Mouse (Mus musculus) cerebellum, adult 2 months (tissue): ENCODE results near the gene Nlrx1.

Source experiments
- CTCF ChIP-seq: fragments of 200-500 bp; IDR thresholded peaks from 2 replicates; pipeline ENCODE4 v1.5.1; 2011; ENCODE audit warnings: low read depth, mild to moderate bottlenecking, control low read depth, low read length, moderate library complexity, borderline replicate concordance; ENCODE audit not compliant: insufficient read depth
- POLR2A ChIP-seq: fragments of 200-500 bp; IDR thresholded peaks from 2 replicates; pipeline ENCODE4 v1.6.1; 2011; ENCODE audit warnings: low read length, control low read depth, borderline replicate concordance; ENCODE audit not compliant: insufficient read depth

DNA sequence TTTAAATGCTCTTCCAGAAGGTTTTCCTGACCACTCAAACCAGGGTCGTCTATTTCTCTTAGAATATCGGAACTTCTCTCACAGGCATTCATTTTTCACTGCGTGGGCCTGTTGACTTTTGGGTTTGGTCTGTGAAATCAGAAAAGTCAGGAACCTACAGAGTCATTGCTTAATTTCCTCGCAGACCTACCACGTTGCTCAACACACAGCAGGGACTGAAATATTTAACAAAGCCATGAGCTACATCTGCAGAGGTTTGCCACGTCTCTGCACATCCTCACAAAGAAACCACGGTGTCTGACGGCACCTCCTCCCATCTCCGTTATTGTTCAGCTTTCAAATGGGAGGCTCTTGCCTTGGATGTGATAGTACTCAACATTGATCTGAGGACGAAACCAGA lies 9.4 kb downstream of the Nlrx1 start:
- TF ChIP-seq POLR2A (no peak), CTCF (no peak)
